Mouse (Mus musculus) left cerebral cortex, adult 11 months (tissue): ENCODE measurements at regions not wholly inside any gene's neighbourhood (a gene's known extent, or its start where the extent isn't known, plus 50 kb on each side); places are given as distances from the start of the nearest gene placed in this dataset.

Experiments used
- DNase-seq: peaks from one replicate; pipeline ENCODE4 v3.0.0; 2022; ENCODE audit warnings: low spot score

DNA sequence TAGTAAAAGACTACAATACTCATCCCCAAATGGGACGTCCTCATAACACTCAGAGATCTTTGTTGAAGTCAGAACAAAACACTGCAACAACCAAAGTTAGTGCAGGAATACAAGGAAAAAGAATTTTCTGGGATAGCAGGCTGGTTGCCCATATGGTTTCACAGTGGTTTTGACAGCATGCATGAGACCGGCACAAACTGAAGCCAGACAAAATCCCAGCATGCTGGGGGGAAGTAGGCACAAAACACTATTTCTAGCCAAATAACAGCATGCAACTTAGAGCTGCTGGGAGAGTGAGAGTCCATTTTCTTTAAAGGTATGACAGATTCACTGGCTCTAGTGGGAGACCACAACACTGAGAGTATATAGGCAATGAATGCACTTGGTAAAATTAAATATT lies 619.1 kb upstream of the Manea start:
- DNase-seq, result no peak

- DNase-seq, result no peak
These were observed 618.2 kb upstream of the Manea start for GRCm38 (mm10) chr4:26964850-26965249.

DNA sequence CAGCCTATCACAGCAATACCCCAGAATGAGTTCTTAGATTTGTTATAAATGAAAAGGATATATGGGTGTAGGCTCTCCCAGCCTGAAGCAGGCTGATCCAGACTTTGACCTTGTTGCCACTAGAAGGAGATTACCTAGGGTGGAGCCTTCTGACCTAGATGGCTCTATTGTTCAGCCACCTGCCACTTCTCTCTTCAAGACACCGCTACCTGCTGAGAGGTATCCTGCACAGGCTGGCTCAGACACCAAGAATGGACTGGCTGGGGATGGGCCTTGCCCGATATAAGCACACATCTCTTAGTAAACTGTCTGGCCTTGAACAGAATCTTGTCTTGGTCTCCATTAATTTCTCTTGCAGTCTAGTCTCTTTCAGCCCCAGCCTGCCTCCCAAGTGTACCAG lies 597.9 kb upstream of the Manea start:
- DNase-seq, result no peak

DNA sequence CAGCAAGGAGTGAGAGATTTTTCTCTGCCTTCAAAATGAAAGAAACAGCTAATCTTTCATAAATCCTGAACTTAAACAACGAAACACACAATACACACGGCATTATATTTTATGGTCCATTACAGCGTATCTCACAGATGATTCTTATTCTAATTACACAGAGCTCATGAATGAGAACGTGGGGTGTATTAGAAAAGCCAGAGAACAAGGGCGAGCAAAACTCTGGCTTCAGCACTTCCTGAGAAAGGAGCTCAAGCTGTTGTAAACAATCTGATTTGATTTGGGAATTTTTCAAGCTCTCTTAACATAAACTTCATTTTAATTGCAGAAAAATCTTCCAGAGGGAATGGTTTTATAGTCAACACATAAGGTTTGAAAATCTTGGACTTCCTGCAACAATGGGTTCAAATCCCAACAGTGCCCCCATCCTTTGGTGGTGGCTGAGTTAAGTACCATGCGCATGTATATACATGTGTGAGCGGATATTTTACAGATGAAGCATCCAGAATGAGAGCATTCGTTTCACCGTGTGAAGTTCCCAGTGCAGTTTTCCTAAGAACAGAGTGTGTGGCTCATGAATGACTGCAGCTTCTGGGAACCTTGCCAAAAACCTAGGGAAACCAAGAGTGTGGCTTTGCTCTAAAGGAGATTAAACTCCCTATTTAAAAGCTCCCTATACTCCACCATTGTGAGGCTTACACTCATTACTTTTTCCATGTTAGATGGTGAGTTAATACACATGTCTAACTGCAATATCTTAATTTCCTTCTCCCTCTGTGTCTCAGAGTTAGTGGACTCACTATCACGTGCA lies 587.5 kb upstream of the Manea start:
- DNase-seq, result peak; percentile 50

- peak; percentile 25 for DNase-seq
These were observed 583.3 kb upstream of the Manea start for GRCm38 (mm10) chr4:26929879-26930481.

DNA sequence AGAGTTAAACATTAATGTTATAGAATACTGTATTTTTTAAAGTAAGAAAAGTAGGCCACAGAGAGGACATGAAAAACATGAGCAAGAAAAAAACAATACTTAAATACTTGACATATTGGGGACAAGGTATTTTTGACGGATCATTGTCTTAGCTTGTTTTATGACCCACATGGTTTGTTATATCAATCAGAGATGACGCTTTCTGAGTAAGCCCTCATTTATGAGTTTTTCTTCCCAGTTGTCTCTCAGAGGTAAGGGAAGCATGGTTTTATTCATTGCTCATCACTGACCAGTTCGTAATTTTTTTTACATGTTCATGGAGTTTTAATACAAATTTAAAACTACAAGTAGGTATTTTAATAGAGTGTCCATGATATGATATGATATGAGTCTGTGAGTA lies 579.4 kb upstream of the Manea start:
- DNase-seq, result no peak

DNA sequence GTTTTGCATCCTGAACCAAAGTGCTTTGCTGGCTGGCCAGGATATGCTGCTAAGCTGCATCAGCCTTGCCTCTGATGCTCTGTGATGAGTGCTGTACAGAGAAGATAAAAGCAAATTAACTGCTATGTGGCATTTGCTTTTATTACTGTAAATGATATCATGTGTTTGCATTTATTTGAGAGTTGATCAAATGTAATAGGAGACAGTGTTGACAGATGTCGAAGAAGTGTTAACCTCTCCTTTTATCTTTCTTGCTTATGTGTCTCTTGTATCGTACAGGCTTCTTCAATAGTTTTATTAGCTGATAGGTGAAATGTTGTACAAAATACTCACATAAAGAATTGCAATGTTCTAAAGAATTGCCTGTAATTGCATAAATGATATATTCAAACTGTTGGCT lies 541.8 kb upstream of the Manea start:
- no peak for DNase-seq

- no peak for DNase-seq
These were observed 532.3 kb upstream of the Manea start for GRCm38 (mm10) chr4:26879022-26879421.

DNA sequence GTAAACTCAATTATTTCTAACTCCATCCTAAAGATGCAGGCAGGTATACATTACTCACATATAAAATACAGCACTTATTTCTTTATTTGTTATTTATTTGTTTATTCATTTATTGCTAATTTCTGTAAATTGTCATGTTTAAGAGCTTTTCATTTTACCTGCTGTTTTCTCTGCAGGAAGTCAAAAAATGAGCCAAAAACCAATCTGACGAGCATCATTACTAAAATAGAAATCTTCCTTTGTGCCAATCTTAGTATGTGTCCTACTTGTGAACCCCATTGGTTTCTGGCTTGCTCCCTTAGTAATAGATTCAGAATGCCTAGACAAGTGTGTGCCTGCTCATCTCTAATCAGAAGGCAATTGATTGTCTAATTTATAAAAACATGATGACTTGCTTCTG lies 495.1 kb upstream of the Manea start:
- DNase-seq, result no peak

DNA sequence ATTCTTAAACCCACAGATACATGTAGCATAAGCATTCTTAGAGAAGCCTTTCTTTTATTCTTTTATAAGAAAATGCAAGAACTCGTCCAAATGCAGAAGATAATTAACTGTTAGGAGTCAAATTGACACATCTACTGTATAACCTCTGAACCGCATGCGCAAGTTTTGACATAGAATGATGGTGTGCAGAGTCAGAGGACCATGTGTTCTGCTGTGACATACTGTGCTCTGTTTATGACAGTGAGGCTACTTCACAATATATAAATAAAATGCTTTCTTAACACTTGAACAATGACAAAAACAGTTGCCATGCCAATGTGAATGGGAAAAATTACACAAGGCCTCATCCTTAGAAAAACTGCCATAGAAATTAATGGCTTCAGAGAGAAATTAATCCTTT lies 454.1 kb upstream of the Manea start:
- DNase-seq, result no peak

GRCm38 (mm10) chr4:26793181-26793824 lies 446.6 kb upstream of the Manea start:
- DNase-seq, result peak; percentile 7

- DNase-seq, result no peak
These were observed 421.2 kb upstream of the Manea start for GRCm38 (mm10) chr4:26767896-26768295.

DNA sequence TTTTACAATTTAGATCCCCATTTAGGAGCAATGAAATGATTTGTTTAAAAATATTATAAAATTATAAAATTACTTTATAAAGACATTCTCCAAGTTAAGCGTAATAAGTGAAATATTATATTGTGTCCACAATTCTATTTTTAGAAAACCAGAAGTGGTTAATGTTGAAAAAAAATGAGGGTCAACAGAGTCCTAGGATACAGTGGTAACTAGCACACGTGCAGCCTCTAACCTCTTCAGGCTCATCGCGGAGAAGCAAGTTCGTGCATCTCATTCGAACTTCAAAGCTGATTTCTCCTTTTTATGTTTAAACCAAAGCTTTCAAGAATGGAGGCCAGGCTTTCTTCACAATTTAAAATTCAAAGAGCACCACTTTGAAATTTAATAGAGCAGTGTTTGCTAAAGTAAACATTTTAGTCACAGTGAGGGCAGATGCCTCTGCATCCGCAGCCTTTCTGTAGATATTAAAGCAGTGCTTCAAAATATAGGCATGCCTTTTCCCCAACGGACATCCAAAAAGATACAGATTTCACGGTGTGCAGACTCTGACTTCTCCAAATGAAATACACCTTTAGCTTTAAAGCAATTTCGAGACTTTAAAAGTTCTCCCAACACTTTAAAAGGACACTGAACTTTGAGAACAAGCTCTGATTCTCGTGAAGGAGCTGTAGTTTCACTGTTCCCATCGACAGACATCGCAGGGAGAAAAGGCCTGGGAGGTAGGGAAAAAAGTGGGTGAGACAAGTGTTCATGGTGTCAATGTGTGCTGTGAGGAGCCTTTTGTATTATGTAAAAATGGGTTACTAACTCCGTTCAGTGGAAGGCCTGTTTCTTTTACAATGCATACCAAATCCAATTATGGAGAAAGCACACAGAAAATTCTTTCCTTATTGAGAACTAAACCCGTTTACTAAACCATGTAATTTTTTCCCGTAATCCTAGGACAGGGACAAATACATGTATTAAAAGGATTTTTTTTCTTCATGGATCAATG lies 419.8 kb upstream of the Manea start:
- DNase-seq, result no peak

DNA sequence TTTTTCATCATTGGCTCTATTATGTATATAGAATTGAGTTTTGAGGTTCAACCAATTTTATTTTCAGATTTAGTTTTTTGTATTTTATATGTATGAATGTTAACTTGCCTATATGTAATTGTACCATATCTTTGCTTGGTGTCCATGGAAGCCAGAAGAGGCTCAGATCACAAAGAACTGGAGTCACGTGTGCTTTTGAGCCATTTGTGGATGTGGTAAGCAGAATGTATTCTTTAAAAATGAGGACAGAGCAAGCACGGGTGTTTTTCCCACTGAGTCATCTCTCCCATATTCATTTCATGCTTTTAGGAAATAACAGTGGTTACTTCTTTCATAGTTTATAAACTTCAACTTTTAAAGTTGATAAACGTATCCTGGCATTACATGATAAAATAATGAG lies 394.1 kb upstream of the Manea start:
- no peak for DNase-seq

GRCm38 (mm10) chr4:26736381-26736780 lies 389.7 kb upstream of the Manea start:
- no peak for DNase-seq

GRCm38 (mm10) chr4:26714437-26714836 lies 367.7 kb upstream of the Manea start:
- no peak for DNase-seq

DNA sequence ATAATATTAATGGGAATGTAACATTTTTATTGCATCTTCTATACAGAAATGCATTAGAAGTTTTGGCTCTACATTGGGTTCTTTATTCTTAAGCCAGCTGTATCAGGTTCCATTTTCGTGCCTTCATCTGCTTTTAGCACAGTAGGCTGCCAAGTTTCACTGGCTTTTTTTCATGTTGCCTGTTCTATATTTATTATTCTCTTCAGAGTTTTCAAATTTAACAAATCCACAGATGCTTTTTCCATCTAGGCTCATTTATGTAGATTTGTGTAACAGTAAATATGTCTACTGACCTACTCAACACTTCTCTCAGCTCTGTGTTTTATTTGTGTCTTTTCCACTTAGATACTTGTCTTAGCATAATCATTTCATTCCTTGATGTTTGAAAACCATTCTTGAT lies 363.3 kb upstream of the Manea start:
- peak; percentile 34 for DNase-seq

DNA sequence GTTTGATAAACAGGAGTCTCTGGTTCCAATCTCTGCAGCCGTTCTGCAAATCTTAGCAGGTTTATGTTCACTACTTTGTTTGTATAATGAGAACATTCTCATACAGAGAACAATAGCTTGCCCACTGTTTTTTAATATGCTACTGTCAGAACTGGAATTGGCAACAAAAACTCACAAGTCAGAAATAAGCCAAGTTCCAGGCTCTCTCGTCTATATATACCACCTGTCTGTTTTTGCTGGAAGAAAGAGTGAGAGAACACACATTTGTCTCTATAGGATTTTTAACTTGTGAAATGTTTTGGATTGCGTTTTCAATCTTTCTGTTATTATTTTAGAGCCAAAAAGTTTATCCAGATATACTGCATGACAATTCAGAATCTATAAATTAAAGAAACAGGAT lies 349.3 kb upstream of the Manea start:
- no peak for DNase-seq
